In the genomic region with DNA sequence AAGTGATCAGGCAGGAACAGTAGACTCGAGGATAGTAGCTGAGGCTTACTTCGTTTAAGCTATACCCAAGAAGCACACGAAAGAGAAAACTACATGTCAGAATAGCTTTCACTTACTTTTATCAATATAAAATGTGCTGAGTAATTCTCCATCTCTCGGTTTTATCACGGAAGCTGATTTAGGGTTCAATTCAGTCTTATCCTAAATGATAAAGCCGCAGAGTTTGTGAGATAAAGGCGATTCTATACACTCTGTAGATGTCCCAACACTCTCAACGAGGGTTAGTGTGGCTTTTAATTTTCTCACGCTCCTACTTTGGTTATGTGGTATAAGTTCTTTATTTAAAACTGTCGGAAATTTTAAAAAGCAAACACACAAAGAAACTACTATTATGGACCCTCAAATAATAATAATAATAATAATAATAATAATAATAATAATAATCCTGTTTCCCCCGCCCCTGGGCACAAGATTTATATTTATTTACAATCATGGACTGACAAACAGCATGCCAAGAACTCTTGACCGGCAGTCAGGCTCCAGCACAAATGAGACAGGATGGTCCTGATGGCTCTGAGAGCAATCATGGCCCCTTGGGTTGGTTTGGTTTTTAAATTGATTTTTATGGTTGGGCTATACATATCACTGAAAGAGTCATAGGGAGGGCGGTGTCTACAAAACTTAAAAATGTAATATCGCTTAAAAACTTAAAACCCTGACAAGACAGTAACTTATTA, we compare ENCODE assay signal across 7 mouse cellular contexts. TPM values are rescaled to one million over a fixed set of nuclear protein-coding genes. Genes with fewer than 3 reads are reported as not detected.
DNase-seq lines count a peak whose midpoint lies in the region; ATAC-seq and TF ChIP-seq lines count a peak whose summit lies in the region.

No protein-coding gene starts in this region.

- no peaks in the 10 kb centered on the region for H3K36me3 ChIP-seq in lung, postnatal 0 days (ENCODE audit: insufficient read depth, low read length)
- no peaks in the 10 kb centered on the region for H3K36me3 ChIP-seq in embryonic facial prominence, embryonic 15.5 days
- no peaks in the 10 kb centered on the region for H3K36me3 ChIP-seq in limb, embryonic 12.5 days
- no peaks in the 10 kb centered on the region for H3K36me3 ChIP-seq in stomach, embryonic 16.5 days (ENCODE audit: control insufficient read depth, insufficient read depth, low read length)

- TF ChIP-seq EP300 in lung, postnatal 0 days (IDR thresholded peaks at IDR 0.05): no peak

- WGBS in lung, postnatal 0 days: 65% methylated on average over 14 of the region's 14 CpGs
- 70% methylated on average over 14 of the region's 14 CpGs for WGBS in embryonic facial prominence, embryonic 15.5 days
- 79% methylated on average over 14 of the region's 14 CpGs for WGBS in limb, embryonic 12.5 days
- 60% methylated on average over 14 of the region's 14 CpGs for WGBS in stomach, embryonic 16.5 days

- H3K9me3 ChIP-seq in lung, postnatal 0 days (ENCODE audit: low read length): no peaks in the 10 kb centered on the region
- no peaks in the 10 kb centered on the region for H3K9me3 ChIP-seq in embryonic facial prominence, embryonic 15.5 days (replicated peaks)
- H3K9me3 ChIP-seq in limb, embryonic 12.5 days: no peaks in the 10 kb centered on the region
- no peaks in the 10 kb centered on the region for H3K9me3 ChIP-seq in stomach, embryonic 16.5 days (replicated peaks; ENCODE audit: control insufficient read depth, low read length)

- no peaks in the 10 kb centered on the region for H3K27me3 ChIP-seq in lung, postnatal 0 days (replicated peaks; ENCODE audit: insufficient read depth, low read length)
- no peaks in the 10 kb centered on the region for H3K27me3 ChIP-seq in embryonic facial prominence, embryonic 15.5 days
- no peaks in the 10 kb centered on the region; the same call in 1 of the 2 replicates for H3K27me3 ChIP-seq in limb, embryonic 12.5 days
- H3K27me3 ChIP-seq in stomach, embryonic 16.5 days (ENCODE audit: control insufficient read depth, insufficient read depth, low read length): no peaks in the 10 kb centered on the region

- peak overlapping the region; percentile 86 for H3K4me2 ChIP-seq in lung, postnatal 0 days (replicated peaks; ENCODE audit: low read depth, low read length)
- peak overlapping the region; percentile 73 for H3K4me2 ChIP-seq in embryonic facial prominence, embryonic 15.5 days (replicated peaks)
- H3K4me2 ChIP-seq in limb, embryonic 12.5 days: peak overlapping the region; percentile 99
- peak overlapping the region; percentile 71 for H3K4me2 ChIP-seq in stomach, embryonic 16.5 days (ENCODE audit: low read depth, low read length)

- no peak for ATAC-seq in lung, postnatal 0 days
- no peak for ATAC-seq in embryonic facial prominence, embryonic 15.5 days (ENCODE audit: insufficient number of reproducible peaks, low FRiP score, low TSS enrichment, low read depth)
- no peak for ATAC-seq in limb, embryonic 12.5 days (ENCODE audit: insufficient number of reproducible peaks, insufficient read depth, low FRiP score, low TSS enrichment, low read depth)
- no peak for ATAC-seq in stomach, embryonic 16.5 days (ENCODE audit: insufficient read depth, low FRiP score)
- ATAC-seq in activated CD4-positive, CD25-positive, alpha-beta regulatory T cell, adult 4 months: no peak

- no peak for TF ChIP-seq CTCF in lung, postnatal 0 days (IDR thresholded peaks at IDR 0.05)

- no peak overlapping the region for H3K27ac ChIP-seq in lung, postnatal 0 days (ENCODE audit: low read length)
- no peak overlapping the region for H3K27ac ChIP-seq in embryonic facial prominence, embryonic 15.5 days (replicated peaks)
- H3K27ac ChIP-seq in limb, embryonic 12.5 days: no peak overlapping the region
- no peak overlapping the region for H3K27ac ChIP-seq in stomach, embryonic 16.5 days (ENCODE audit: low read length)

- H3K4me1 ChIP-seq in lung, postnatal 0 days (ENCODE audit: insufficient read depth, low read depth, low read length): peaks cover 11% of the 10 kb centered on the region; the same call in 1 of the 2 replicates
- H3K4me1 ChIP-seq in embryonic facial prominence, embryonic 15.5 days: peaks cover 28% of the 10 kb centered on the region
- peaks cover 22% of the 10 kb centered on the region for H3K4me1 ChIP-seq in limb, embryonic 12.5 days (replicated peaks)
- peaks cover 6% of the 10 kb centered on the region for H3K4me1 ChIP-seq in stomach, embryonic 16.5 days (ENCODE audit: control insufficient read depth, insufficient read depth, low read length)

- peak overlapping the region; percentile 82 for H3K4me3 ChIP-seq in lung, postnatal 0 days (ENCODE audit: low read depth, low read length)
- peak overlapping the region; percentile 79 for H3K4me3 ChIP-seq in embryonic facial prominence, embryonic 15.5 days (replicated peaks)
- peak overlapping the region; percentile 73 for H3K4me3 ChIP-seq in limb, embryonic 12.5 days (replicated peaks)
- peak overlapping the region; percentile 86 for H3K4me3 ChIP-seq in stomach, embryonic 16.5 days (replicated peaks; ENCODE audit: low read length)

- no peak for DNase-seq in lung, postnatal 0 days (ENCODE audit: low spot score)
- DNase-seq in lung, postnatal 10 days: no peak
- no peak for DNase-seq in cerebellum, postnatal 4 days (ENCODE audit: low spot score in 2 of 2)

- H3K9ac ChIP-seq in lung, postnatal 0 days (replicated peaks; ENCODE audit: low read depth): peak overlapping the region; percentile 71; the same call in 1 of the 2 replicates
- H3K9ac ChIP-seq in embryonic facial prominence, embryonic 15.5 days: no peak overlapping the region
- H3K9ac ChIP-seq in limb, embryonic 12.5 days (replicated peaks): no peak overlapping the region
- no peak overlapping the region for H3K9ac ChIP-seq in stomach, embryonic 16.5 days (ENCODE audit: low read length)

RNA-seq across cellular contexts. Expression of a gene that starts 1.1 kb away (rescaled TPM):
- polyA plus RNA-seq in lung, postnatal 0 days (2015; fragmentation: Nextera tagmentation; extraction: Ambion mirVana): 1.7 and 2.0 TPM in 2 replicates
- polyA plus RNA-seq in embryonic facial prominence, embryonic 15.5 days (2015; fragmentation: Nextera tagmentation; extraction: Ambion mirVana): 2.4 and 2.6 TPM in 2 replicates
- polyA plus RNA-seq in limb, embryonic 12.5 days (2016; fragmentation: Nextera tagmentation; extraction: Ambion mirVana): 1.7 and 1.8 TPM in 2 replicates
- polyA plus RNA-seq in stomach, embryonic 16.5 days (2015; fragmentation: Nextera tagmentation; extraction: Ambion mirVana): 2.2 and 2.6 TPM in 2 replicates
- polyA plus RNA-seq in activated CD4-positive, CD25-positive, alpha-beta regulatory T cell, adult 4 months (2017; shearing (Covaris generic)): 1 to 10 TPM; 7.0 to 8.5 TPM
